Mouse (Mus musculus): ENCODE results near the gene Hrct1.

GRCm38 (mm10) chr4:43741526-43741925, 14.5 kb downstream of the Hrct1 start:
- no peak for TF ChIP-seq CTCF (IDR thresholded peaks at IDR 0.05; ENCODE audit: borderline replicate concordance, insufficient read depth, low read length)
- no peak for TF ChIP-seq POLR2A (IDR thresholded peaks at IDR 0.05; ENCODE audit: low read depth, low read length)
